Mouse (Mus musculus) CH12.LX (cell line): Measurements from ENCODE around the gene Slc4a1.

ENCODE experiments used
- CTCF ChIP-seq, 2 experiments: IDR thresholded peaks in 1 of 2; conservative IDR thresholded peaks in 1 of 2; 2 replicates each; pipeline ENCODE4 v1.5.1; 2011 to 2012; ENCODE audit warnings: low read depth in 2 of 2, low read length in 2 of 2, improper control_type of control experiment in 1 of 2, inconsistent platforms in 1 of 2, mild to moderate bottlenecking in 1 of 2, moderate library complexity in 1 of 2
- E2F4 ChIP-seq: IDR thresholded peaks from 2 replicates; pipeline ENCODE4 v1.6.1; 2011; ENCODE audit warnings: low read depth, low read length, improper control_type of control experiment; ENCODE audit not compliant: insufficient replicate concordance
- ELF1 ChIP-seq: IDR thresholded peaks from 2 replicates; pipeline ENCODE4 v1.6.1; 2014; ENCODE audit warnings: low read depth, mild to moderate bottlenecking, inconsistent platforms, low read length, improper control_type of control experiment
- ETS1 ChIP-seq: conservative IDR thresholded peaks from 2 replicates; pipeline ENCODE4 v1.6.1; 2012; ENCODE audit warnings: low read depth, mild to moderate bottlenecking, inconsistent platforms, low read length, improper control_type of control experiment, moderate library complexity
- MXI1 ChIP-seq: IDR thresholded peaks from 2 replicates; pipeline ENCODE4 v1.6.1; 2011; ENCODE audit warnings: mild to moderate bottlenecking, low read depth, low read length, improper control_type of control experiment
- MYC ChIP-seq: IDR thresholded peaks from 2 replicates; pipeline ENCODE4 v1.6.1; 2011; ENCODE audit warnings: low read depth, mild to moderate bottlenecking, improper control_type of control experiment, low read length
- NRF1 ChIP-seq: IDR thresholded peaks from 2 replicates; pipeline ENCODE4 v1.6.1; 2014; ENCODE audit warnings: low read depth, mild to moderate bottlenecking, inconsistent platforms, low read length, improper control_type of control experiment, moderate library complexity
- PAX5 ChIP-seq: IDR thresholded peaks from 2 replicates; pipeline ENCODE4 v1.6.1; 2012; ENCODE audit warnings: low read length, inconsistent platforms, mixed read lengths
- POLR2A ChIP-seq: IDR thresholded peaks from 2 replicates; pipeline ENCODE4 v1.6.1; 2011; ENCODE audit warnings: low read depth, mild to moderate bottlenecking, improper control_type of control experiment, low read length
- ZC3H11A ChIP-seq: IDR thresholded peaks from 2 replicates; pipeline ENCODE4 v1.6.1; 2012; ENCODE audit warnings: low read depth, mild to moderate bottlenecking, inconsistent platforms, low read length, improper control_type of control experiment

DNA sequence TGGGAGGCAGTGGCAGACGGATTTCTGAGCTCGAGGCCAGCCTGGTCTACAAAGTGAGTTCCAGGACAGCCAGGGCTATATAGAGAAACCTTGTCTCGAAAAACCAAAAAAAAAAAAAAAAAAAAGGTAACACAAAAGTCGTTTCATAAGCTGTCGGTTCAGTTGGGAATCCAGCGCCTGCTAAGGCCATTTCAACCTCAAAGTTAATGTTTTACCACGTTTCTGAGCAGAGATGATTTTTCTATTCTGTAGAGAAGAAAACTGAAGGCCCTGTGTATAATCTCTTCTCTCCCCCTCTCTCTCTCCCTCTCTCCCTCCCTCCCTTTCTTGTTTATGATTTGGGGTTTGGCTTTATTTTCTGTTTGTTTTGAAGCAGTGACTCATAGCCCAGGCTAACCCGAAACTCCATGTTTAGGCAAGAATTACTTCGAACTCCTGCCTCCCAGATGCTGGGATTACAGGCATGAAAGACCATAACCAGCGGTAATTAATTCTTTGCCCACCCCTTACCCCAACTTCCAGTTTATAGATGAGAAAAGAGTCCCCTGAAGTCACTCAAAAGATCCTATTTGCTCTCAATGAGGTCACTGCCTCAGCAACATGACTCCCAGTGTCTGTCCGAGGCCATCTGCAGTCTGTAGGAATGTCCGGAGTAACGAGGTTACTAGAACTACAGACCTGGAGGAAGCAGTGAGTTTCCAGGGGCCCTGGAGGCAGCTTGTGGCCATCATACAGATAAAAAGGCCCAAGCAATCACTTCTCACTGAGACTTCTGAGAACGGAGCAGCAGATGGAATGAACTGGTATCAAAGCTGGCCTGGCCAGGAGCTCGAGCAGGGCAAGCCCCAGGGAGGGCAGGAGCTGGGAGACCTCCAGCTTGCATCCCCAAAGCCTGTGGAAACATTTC is 43.1 kb upstream of the Slc4a1 start:
- no peak for TF ChIP-seq ELF1
- TF ChIP-seq MXI1: no peak
- no peak for TF ChIP-seq NRF1
- no peak for TF ChIP-seq CTCF (conservative IDR thresholded peaks at IDR 0.05 in 1 of 2, IDR thresholded peaks at IDR 0.05 in 1 of 2; ENCODE audit: low read depth in 2 of 2, low read length in 2 of 2)
- TF ChIP-seq POLR2A: no peak
- TF ChIP-seq E2F4: no peak
- no peak for TF ChIP-seq ETS1
- TF ChIP-seq MYC: no peak
- TF ChIP-seq ZC3H11A: no peak
- TF ChIP-seq PAX5: no peak
